Mouse (Mus musculus) small intestine, adult 2 months (tissue): ENCODE measurements around the gene Ints3.

ENCODE experiments used
- CTCF ChIP-seq: fragments of 200-500 bp; IDR thresholded peaks from 2 replicates; pipeline ENCODE4 v1.5.1; 2012; ENCODE audit warnings: low read depth, mild to moderate bottlenecking, control low read depth, inconsistent platforms, low read length, moderate library complexity, mixed read lengths; ENCODE audit not compliant: insufficient replicate concordance, insufficient read length; ENCODE audit errors: extremely low read depth
- POLR2A ChIP-seq: fragments of 200-500 bp; IDR thresholded peaks from 2 replicates; pipeline ENCODE4 v1.6.1; 2012; ENCODE audit warnings: low read depth, mild to moderate bottlenecking, control low read depth, inconsistent platforms, low read length, moderate library complexity

DNA sequence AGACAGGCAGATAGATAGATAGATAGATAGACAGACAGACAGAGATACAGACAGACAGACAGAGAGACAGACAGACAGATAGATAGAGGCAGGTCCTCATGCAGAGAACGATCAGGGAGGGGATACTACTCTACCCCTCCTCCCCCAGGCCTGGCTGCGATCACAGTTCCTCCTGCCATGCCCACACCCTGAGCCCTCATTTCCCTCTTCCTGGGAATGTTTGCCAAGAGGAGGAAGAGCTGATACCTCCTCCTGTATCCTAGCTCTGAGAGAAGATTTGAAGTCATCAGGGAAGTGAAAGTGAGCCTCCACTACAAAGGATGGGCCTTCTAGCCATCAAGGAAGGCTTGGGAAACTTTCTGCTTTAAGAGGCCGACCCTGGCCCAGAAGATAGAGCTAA lies 37.8 kb downstream of the Ints3 start:
- TF ChIP-seq CTCF = no peak
- no peak for TF ChIP-seq POLR2A
